Mouse (Mus musculus) ovary, adult 2 months (tissue): ENCODE results near the gene Pou4f2. TPM values are rescaled to one million over a fixed set of nuclear protein-coding genes. Genes with fewer than 3 reads are reported as not detected.

Source experiments
- polyA plus RNA-seq: library from polyadenylated mRNA; depleted of rRNA; stranded (reverse); fragments of >200 nt; gene quantifications from 2 replicates; pipeline ENCODE4 v1.2.3, GENCODE M21; 2012; rRNA removed

Pou4f2 gene
- polyA plus RNA-seq, result 0.10 TPM in 1 of 2 replicates, not detected in the other

GRCm38 (mm10) chr8:78436071-78436651 lies at the start of gene Pou4f2:
Gene Pou4f2 (minus strand): TSS chr8:78436645.

Other genes starting within 250 kb of the Pou4f2 start
- gene Ttc29, start 223.3 kb downstream of the Pou4f2 start, polyA plus RNA-seq, result 2.5 and 3.4 TPM in 2 replicates
- 35.9 and 46.2 TPM in 2 replicates for gene Rbmxl1, start 72.3 kb upstream of the Pou4f2 start, polyA plus RNA-seq
- 9.7 and 13.0 TPM in 2 replicates for gene Slc10a7, start 72.7 kb upstream of the Pou4f2 start, polyA plus RNA-seq